Mouse (Mus musculus): ENCODE results near the gene Lca5l. TPM values are rescaled to one million over a fixed set of nuclear protein-coding genes. Genes with fewer than 3 reads are reported as not detected.

The Lca5l gene
- polyA plus RNA-seq (2014; fragmentation: Illumina TruSeq; extraction: RNeasy Lipid Tissue Mini Kit (QIAGEN cat#74804); ENCODE audit: insufficient read depth, low read depth, low replicate concordance) = 0.92 TPM

GRCm38 (mm10) chr16:96191531-96192506 lies at the start of gene Lca5l:
TSS of gene Lca5l (minus strand) at chr16:96192271.

DNA sequence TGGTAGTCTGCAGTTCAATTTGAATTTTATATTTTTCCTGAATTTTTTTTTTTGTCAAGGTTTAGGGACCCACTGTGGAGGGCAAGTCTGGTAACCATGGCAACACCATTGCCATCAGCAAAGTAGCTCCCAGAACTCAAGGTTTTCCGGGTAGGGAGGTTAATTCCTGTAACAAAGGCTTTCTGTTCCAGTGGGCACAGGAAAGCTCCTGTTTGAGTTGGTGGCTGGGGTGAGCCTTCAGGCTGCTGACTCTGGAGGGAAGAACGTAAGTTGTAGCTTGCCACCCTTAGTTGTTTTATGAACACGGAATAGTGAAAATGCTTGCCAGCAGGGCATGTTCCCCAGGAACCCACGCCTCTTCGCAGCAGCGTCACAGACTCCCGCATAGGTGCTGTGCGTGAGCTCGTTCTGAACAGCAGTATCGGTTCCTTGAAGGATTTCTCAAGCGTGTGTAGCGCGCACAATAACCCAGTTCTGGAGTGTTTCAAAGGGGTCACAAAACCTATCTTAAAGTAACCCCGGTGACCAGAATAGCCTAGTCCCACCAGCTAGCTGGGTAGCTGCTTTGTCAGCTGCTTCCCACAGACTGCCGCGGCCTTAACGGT lies 43.4 kb upstream of the Lca5l start, which contains the start of gene B3galt5:
B3galt5 (plus strand) TSS at position 436 of the 605 bp plus-strand sequence.

GRCm38 (mm10) chr16:96199913-96200701 lies 8.0 kb upstream of the Lca5l start, which contains the start of gene Sh3bgr:
TSS of gene Sh3bgr (plus strand) at chr16:96200450.

DNA sequence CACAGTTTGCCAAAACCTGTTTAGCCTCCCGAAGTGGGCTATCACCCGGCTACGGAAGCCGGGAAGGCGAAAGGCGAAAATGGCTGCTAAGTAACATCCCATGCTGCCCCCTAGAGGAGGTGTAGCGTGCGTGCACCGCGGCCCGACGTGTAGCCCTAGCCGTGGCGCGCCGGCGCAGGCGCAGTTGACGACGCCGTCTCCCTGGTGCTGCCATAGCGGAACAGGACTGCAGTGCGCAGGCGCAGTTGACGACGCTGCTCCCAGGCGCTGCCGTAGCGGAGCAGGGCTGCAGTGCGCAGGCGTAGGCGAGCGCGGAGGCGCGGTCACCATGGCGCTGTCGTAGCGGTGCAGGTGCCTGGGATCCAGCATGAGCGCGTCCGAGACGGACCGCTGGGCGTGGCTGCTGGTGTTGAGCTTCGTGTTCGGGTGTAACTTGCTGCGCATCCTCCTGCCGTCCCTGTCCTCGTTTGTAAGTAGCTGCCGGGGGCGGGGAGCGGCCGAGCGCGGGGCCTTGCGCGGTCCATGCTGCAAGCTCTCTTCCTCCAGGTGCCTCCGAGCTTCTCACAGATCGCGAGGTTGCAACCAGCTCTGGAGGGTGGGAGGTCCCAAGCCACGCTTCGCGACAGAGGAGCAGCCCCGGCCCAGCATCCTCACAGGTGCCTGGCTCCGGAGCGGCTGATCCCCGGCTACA lies 46.8 kb downstream of the Lca5l start, which contains the start of gene Wrb:
Wrb (plus strand) TSS at position 298 of the 691 bp plus-strand sequence.

DNA sequence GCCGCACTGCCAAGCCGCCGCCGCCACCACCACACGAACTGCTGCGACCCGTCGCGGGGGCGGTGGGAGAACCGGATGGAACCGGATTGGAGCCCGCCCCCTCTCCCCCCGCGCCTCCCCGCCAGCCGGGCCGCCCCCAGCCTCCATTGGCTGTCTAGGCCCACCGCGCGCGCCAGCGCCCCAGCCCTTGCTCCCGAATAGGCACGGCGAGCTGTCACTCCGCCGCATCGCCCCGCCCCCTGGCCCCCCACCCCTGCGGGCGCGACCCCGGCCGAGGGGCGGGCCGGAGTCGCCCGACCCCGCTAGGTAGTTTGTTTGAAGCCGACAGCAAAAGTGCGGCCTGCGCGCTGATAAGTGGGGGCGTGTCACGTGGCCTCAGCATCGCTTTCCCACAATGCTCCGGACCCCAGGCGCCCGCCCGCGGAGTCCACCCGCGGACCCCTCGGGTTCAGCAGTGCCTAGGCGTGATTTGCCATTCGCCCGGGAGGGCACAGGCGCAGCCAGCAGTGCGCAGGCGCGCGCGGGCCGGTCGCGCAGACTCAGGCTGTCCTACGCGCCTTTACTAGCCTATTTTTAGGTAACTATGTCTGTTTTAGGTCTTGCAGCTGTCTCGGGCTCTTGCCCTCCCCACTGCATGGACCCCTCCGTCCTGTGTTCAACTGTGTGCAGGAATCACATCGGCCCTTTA lies 64.3 kb downstream of the Lca5l start, which contains the start of gene Hmgn1:
Hmgn1 (minus strand) TSS at position 73 of the 688 bp plus-strand sequence.

Other genes with a start within 250 kb of the Lca5l start
- gene Psmg1, start 201.3 kb downstream of the Lca5l start, polyA plus RNA-seq (2014; fragmentation: Illumina TruSeq; extraction: RNeasy Lipid Tissue Mini Kit (QIAGEN cat#74804); ENCODE audit: insufficient read depth, low read depth, low replicate concordance) = 19.2 TPM
- gene Brwd1, start 109.7 kb downstream of the Lca5l start, polyA plus RNA-seq (2014; fragmentation: Illumina TruSeq; extraction: RNeasy Lipid Tissue Mini Kit (QIAGEN cat#74804); ENCODE audit: insufficient read depth, low read depth, low replicate concordance) = 14.2 TPM
- 111 TPM for gene Hmgn1, start 64.5 kb downstream of the Lca5l start, polyA plus RNA-seq (2014; fragmentation: Illumina TruSeq; extraction: RNeasy Lipid Tissue Mini Kit (QIAGEN cat#74804); ENCODE audit: insufficient read depth, low read depth, low replicate concordance)
- 12.5 TPM for gene Wrb, start 46.9 kb downstream of the Lca5l start, polyA plus RNA-seq (2014; fragmentation: Illumina TruSeq; extraction: RNeasy Lipid Tissue Mini Kit (QIAGEN cat#74804); ENCODE audit: insufficient read depth, low read depth, low replicate concordance)
- gene Sh3bgr, start 8.2 kb upstream of the Lca5l start, polyA plus RNA-seq (2014; fragmentation: Illumina TruSeq; extraction: RNeasy Lipid Tissue Mini Kit (QIAGEN cat#74804); ENCODE audit: insufficient read depth, low read depth, low replicate concordance) = 10.7 TPM
- gene B3galt5, start 43.5 kb upstream of the Lca5l start, polyA plus RNA-seq (2014; fragmentation: Illumina TruSeq; extraction: RNeasy Lipid Tissue Mini Kit (QIAGEN cat#74804); ENCODE audit: insufficient read depth, low read depth, low replicate concordance) = not detected